Mouse (Mus musculus) cerebellum, adult 2 months (tissue): ENCODE data around the gene Kcnj11.

Experiments used
- CTCF ChIP-seq: fragments of 200-500 bp; IDR thresholded peaks from 2 replicates; pipeline ENCODE4 v1.5.1; 2011; ENCODE audit warnings: low read depth, mild to moderate bottlenecking, control low read depth, low read length, moderate library complexity, borderline replicate concordance; ENCODE audit not compliant: insufficient read depth
- POLR2A ChIP-seq: fragments of 200-500 bp; IDR thresholded peaks from 2 replicates; pipeline ENCODE4 v1.6.1; 2011; ENCODE audit warnings: low read length, control low read depth, borderline replicate concordance; ENCODE audit not compliant: insufficient read depth

- TF ChIP-seq CTCF (no peak), POLR2A (no peak)
These were observed 33.3 kb upstream of the Kcnj11 start for GRCm38 (mm10) chr7:46133858-46134257.
